Mouse (Mus musculus) thymus, postnatal 14 days (tissue): ENCODE measurements around the gene Chic1.

Source experiments
- DNase-seq: peaks from one replicate; pipeline ENCODE4 v3.0.0; 2021

The Chic1 gene

DNA sequence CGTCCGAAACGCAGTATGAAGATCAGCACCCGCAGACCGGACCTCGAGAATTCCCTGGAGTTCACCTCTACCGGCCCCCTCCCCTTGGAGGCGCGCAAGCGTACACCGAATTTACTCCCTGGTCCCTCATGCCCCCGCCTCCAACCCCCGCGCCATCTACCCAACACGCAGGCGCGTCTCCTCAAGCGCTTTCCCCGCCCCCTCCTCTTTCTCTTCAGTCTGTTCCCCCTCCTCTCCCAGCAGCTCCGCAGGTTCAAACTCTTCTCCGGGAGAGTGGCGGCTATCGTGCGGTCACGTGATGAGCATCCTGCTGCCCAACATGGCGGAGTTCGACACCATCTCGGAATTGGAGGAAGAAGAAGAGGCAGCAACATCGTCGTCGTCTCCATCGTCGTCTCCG lies at the start of gene Chic1:
Chic1 (plus strand) TSS at position 190 of the 400 bp plus-strand sequence.
- DNase-seq, result peak; percentile 51

DNA sequence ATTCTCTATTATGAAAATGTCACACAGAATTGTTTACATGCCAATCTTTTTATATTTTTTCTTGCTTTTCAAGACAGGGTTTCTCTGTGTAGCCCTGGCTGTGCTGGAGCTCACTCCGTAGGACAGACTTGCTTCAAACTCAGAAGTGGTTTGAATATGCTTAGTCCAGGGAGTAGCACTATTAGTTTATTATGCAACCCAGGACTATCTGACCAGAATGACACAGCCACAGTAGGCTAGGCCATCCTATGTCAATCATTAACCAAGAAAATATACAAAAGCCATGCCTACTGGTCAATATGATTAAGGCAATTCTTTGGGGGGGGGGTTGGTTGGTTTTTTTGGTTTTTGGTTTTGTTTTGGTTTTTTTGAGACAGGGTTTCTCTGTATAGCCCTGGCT lies 48.0 kb upstream of the Chic1 start:
- no peak for DNase-seq

DNA sequence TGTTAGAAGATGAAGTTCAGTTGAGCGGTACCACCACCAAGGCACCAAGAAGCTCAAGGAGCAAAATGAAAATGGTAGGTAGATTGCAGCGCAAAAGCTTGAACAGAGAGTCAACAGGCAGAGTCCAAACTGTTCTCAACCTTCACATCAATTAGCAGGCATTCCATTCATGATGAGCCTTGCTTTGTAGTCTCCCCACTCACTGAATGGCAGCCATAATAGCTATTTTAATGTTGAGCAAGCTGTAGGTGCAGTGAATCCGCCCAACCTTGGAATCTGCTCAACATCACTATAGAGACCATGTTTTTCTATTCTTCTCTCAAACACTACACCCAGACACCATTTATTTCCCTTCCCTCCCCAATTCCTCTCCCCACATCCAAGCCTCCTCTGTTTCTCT lies 44.6 kb upstream of the Chic1 start:
- no peak for DNase-seq

DNA sequence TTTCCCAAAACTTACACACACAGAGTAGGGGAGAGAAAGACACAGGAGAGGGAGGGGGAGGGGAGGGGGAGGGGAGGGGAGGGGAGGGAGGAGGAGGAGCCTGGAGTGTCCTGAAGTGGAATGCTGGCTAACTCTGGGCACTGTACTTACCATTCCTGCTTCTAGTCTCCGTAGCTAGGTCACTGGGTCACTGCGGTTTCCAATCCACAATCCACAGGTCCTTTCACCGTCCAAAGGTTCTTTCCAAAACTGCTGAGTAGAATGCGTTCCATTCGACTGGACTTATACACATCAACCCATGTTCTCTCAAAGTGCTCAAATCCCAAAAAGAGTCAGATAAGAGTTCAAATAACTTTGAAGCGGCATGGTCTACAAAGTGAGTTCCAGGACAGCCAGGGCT lies 42.1 kb upstream of the Chic1 start:
- no peak for DNase-seq

DNA sequence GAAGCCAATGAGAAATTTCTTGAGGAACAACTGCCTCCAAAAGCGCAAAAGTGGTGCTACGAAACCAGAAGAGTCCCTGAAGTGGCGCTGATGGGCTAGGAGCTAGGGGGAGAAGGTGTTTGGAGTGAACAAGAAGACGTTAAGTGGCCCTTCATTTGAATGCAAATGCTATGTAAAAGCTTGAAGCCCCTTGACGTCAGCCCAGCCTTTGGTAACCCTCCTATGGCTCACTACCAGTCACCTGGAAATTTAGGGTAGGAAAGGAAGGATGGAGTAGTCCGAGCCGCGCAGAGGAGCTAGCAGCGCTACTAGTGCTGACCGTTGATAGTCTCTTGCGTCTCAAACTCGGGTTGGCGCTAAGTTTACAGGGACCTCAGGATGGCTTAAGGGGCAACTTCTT lies 35.1 kb upstream of the Chic1 start, which contains the start of gene Cdx4:
Cdx4 (plus strand) TSS at position 253 of the 400 bp plus-strand sequence.
- no peak for DNase-seq

DNA sequence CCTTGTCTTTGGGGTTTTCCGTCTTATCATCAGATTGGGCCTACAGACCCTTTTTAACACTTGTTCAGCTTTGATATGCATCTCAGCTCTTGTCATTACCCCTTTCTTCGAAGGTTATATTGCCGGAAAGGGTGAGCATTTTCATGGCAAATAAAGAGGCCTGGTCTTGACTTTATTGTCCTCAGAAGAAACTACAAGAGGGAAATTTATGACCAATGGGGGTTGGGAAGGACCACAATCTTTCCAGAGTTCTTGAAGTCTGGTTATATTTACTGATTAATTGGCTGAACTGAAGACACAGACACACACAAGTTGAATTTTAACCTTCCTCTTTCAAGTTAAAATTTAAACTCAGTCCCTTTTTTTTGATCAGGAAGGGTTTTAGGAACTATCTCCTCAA lies 30.4 kb upstream of the Chic1 start:
- no peak for DNase-seq

DNA sequence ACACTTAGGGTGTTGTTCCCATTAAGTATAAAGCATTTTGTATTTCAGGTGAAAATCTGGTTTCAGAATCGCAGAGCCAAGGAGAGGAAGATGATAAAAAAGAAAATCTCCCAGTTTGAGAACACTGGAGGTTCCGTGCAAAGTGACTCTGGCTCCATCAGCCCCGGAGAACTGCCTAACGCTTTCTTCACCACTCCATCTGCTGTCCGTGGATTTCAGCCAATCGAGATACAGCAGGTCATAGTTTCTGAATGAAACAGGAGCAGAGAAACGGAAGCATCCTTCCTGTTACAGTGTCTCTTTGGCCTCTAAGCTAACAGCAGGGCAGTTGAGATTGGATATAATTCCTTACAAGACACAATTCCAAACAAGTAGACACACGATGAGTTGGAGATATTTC lies 26.9 kb upstream of the Chic1 start:
- DNase-seq, result no peak

DNA sequence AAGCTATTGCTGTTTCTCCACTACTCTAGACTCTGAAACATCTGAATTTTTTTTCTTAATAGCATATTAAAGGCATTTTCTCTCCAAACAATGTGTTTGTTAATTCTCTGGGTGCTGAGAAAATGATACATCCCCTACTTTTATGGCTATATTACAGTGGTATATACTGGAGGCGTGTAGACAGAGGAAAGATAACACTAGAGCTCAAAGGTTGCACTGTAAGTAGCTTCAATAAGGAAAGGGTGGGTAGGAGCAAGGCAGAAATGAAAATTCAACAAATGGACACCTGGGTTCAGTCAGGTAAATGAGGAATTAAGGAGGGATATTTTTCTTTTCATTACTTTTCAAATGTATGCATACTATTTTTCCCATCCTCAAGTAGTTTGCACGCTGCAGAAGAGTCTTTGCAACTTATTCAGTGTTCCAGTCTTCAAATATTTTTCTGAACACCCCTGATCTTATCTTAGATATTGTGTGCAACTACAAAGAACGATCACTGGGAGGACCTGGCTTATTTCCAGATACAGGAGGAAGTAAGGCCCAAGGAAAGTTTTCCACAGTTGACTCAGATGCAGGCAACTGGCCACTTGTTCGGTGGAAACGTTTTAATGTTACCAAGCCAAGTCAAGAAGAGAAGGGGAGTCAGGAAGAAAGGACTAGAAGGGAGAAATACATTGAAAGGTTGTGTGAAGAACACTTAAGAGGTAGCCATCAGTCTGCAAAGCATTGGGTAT lies 25.0 kb upstream of the Chic1 start:
- no peak for DNase-seq

DNA sequence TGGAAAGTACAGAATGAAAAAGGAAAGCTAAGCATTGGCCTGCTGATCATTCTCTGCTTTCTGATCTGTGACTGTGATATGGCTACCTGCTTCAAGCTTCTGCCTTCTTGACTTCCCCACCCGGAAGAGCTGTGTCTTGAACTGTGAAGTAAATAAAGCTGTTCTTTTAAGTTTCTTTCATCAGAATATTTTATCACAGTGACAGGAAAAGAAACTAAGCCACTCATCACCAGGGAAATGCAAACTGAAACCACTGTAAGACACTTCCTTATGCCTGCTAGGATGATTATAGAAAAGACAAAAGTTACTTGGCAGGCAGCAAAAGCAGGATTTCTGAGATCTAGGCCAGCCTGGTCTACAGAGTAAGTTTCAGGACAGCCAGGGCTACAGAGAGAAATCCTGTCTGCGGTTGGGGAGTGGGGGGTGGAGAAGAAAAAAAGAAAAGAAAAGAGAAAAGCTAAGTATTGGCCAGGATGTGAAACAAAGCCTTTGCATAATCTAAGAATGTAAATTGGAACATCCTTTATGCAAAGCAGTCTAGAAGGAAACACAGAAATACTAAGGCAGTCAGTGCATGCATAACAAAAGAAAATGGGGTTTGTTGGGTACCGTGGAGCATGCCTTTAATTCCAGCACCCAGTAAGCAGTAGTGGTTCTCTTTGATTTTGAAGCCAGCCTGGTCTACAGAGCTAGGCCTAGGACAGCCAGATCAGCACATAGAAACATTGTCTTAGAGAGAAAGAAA lies 14.7 kb upstream of the Chic1 start:
- no peak for DNase-seq

DNA sequence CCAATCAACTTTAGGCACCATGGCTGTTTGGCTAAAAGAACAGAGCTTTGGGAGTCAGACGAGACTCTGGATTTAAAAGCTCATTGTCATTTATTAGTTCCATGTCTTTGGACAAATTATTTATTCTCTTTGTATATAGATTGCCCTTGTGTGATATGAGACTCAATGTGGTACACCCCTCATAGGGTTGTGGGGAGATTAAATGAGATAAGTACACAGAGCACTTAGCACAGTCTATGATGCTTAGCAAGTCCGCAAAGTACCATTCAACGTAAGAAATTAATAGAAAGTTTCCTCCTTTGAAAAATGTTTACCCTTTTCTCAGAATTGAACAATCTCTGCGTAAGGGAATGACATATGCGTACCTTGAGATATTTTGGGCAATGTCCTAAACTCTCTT lies 492 bp upstream of the Chic1 start:
- no peak for DNase-seq

DNA sequence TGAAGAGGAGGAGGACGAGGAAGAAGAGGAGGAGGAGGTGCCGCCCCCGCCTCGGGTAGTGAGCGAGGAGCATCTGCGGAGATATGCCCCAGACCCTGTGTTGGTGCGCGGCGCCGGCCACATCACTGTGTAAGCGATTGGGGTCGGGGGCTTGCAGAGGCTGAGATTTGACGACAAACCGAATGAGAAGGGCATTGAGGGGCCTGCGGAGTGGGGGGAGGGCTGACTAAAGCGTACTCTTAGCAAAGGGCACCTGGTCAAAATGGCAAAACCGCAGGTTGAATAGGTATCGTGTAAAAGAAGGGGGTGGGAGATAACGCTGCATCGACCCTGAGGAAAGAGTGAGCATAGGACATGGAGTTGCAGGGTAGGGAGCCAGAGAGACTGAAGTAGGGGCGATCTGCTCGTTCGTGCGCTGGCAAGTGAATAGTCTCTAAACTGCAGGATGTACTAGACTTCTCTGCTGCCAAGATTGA lies 523 bp downstream of the Chic1 start:
- no peak for DNase-seq

DNA sequence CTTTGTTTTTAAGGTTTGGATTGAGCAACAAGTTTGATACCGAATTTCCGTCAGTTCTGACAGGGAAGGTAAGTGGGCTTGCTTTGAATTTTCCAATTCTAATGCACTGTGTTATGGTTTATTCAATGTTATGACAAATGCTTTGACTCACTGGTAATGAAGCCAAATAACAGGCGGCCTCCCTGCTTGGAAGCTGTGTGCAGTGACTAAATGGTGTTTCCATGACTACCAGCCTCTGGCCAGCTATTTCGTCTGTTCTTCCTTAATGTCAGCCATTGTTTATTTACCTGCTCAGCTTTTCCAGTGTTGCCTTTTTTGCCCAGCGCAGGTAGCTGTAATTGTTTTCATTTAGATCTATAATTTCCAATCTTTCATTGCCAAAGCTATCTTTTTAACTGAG lies 9.9 kb downstream of the Chic1 start:
- no peak for DNase-seq

DNA sequence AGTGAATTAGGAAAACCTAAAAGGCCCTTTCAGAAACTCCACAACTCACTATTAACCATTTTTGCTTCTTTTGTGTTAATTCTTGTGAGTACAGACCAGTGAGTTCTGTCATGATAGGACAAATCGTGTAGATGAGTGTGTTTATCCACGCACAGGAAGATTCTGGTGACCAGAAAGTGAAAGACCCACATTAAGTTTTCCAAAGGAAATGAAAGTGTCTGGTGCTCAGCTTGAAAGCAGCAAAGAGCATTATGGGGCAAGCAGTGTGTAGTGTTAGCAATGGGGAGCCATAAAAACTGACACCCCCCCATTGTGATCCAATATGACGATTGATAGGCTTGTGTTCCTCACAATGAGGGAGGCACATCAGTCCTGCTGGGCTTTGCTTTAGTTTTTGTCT lies 12.4 kb downstream of the Chic1 start:
- no peak for DNase-seq

DNA sequence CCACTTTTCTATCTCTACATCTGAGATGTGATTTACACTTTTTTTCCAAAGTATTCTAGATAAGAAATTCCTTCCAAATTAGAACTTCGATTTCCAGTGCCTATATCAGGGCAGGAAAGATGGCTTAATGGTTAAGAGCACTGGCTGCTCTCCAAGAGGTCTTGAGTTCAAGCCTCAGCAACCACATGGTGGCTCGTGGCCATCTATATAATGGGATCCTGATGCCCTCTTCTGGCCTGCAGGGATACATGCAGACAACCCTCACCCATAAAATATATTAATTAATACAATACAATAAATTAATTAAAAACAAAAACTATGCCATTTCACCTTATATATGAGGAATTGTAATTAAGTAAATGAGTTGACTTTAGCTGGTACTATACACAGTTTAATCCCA lies 14.9 kb downstream of the Chic1 start:
- no peak for DNase-seq

DNA sequence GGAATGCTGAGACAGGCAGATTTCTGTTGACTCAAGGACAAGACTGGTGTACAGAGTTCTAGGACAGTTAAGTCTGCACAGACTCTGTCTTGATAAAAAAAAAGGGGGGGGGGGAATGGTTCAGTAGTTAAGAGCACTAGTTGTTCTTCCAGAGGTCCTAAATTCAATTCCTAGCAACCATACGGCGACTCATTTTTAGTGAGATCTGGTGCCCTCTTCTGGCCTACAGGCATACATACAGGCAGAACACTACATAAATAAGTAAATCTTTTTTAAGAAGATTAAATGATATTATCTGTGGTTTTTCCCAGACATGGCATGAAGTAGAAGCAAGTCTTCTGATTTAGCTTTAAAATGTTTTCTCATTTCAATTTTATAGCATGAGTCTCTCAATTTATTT lies 15.4 kb downstream of the Chic1 start:
- no peak for DNase-seq

DNA sequence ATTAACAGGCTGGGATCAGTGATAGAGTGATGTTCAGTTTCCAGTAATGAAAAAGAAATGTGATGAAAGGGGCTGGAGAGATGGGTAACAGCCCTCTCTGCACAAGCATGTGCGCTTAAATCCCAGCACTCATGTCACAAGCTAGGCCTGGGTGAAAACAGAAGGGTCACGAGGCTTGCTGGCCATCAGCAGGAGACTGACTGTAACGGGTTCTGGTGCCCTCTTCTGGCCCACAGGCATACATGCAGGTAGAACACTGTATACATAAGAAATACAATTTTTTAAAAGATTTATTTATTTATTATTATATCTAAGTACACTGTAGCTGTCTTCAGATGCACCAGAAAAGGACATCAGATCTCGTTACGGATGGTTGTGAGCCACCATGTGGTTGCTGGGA lies 18.0 kb downstream of the Chic1 start:
- no peak for DNase-seq

DNA sequence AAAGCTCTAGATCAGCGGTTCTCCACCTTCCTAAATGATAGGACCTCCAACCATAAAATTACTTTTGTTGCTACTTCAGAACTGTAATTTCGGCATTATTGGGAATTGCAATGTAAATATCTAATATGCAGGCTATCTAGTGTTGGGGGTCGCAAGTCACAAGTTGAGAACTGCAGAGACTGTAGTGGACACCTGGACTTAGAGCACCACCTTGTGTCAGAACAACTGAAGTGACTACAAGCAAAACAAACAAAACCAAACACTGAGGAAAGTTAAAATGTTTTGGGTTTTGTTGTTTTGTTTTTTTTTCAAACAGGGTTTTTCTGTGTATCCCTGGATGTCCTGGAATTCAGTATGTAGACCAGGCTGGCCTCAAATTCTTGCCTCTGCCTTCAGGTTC lies 28.3 kb downstream of the Chic1 start:
- no peak for DNase-seq

DNA sequence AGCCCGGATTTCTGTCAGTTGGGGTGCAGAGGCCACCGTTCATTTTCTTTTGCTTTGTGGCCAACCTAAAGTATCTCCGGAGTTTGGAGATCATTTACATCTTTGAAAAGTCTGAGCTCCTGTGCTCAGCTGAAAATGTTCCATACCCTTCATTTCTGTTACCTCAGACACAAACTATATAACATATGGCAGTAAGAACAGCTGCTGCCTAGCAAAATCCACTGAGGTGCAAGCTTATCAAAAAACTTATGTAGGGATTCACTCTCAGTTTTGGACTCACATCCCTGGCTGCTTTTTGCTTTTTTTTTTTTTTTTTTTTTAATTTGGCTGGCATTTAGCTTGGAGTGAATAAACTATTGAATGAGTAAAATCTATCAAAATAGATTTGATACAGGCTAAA lies 31.9 kb downstream of the Chic1 start:
- DNase-seq, result no peak

DNA sequence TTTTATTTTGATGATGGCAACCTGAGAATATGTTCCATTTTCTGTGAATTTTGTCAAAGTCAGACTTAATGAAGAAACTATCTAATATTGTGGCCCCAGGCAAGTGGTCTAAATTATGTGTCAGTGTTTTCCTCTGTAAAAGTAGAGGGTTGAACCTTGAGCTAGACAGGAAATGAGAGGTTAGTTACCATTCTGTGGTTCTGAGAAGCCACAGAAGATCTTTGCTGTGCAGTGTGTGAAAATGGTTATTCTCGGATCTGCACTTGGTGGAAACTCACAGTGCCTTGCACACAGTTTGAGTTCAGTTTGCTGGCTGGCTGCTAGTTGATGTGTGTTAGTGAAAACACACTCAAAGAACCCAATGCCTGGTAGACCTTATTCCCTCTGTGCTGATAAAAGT lies 37.6 kb downstream of the Chic1 start:
- DNase-seq, result no peak

DNA sequence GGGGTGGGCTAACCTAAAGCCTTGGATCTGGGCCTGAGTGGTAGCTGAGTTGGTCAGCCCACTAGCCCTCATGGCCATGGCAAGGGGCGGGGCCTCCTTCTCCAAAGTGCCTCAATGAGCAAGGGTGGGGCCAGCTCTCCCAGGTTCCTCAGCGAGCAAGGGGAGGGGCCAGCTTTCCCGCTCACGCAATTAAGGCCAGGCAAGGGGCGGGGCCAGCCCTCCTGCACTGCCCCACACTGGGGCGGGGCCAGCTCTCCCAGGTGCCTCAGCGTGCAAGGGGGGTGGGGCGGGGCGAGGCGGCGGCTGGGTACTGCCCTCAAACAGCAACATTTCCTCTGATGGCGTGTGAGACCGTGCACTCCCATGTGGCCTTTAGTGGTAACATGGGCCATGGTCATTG lies 48.7 kb downstream of the Chic1 start:
- peak; percentile 2 for DNase-seq

DNA sequence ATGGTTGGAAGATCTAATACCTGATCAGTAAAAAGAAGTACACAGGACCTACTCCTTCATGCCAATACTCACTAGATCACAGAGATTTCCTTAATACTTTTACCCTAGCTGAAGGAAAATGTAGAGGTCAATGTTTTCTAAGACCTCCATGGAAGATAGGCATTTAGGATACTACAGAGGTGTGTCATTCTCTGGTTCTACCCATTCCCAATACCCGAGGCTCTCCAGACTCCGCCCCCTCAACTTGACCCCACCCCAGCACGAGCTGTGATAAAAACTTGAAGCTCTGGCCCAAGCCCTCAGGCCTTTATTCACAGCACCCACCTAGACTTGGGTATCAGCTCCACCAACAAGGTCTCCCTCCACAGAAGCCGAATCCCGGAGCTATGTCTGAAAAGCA lies 57.9 kb downstream of the Chic1 start, which contains the start of gene Tsx:
Tsx (plus strand) TSS at position 301 of the 400 bp plus-strand sequence.
- no peak for DNase-seq

DNA sequence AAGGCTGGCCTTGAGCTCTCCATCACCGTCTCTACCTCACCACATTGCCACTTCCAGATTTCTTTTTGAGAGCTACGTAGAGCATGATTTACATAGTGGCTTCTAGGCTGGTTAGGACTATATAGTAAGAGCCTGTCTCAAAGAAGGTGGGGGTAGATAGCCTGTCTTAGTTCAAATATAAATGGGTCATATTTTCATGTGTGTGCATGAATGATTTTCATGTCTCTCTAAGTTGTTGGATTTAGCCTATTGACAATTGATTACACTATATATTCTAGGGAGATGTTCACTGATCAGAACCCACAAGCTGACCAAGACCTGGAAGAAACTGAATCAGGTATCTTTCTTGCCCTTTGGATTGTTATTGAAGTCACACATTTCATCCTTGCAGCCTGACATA lies 65.4 kb downstream of the Chic1 start, which contains the start of gene Gm26992:
Gm26992 (plus strand) TSS at position 301 of the 400 bp plus-strand sequence.
- DNase-seq, result no peak

DNA sequence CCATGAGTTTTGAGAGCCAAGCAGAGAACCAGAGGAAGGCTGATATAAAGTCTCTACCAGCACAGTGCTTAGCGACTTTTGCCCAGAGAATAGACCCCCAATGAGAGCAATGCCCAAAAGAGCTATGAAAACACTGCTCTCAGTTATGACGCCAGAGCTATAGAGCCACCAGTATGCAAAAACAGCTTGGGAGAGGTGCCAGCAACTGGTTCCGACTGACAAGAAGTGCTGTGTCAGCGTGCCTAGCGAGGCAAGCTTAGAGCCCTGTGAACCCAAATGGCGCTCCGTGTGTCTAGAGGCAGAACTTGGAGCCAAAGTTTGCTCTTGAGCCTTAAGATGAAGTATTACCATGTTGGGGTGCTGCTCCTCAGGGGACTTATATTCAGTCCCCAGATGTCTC lies 71.4 kb downstream of the Chic1 start:
- no peak for DNase-seq

DNA sequence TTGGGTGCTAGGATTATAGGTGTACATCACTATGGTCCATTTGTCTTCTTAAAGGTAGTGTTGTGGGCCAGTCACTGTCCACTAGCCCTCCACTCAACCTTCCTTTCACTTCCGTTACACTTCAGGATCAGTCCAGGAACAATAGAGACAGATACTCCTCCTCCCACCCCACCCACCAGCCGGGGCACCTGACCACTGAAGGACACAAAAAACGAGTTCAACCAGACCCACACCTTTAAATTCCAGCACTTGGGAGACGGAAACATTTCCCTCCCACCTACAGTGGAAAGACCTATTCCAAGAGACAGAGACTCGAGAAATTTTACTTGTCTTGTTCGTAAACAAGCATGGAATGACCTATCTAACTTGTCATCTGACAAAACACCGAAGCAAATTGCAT lies 76.0 kb downstream of the Chic1 start:
- DNase-seq, result no peak
